Mouse (Mus musculus): ENCODE data around the gene Fkbp4. TPM values are rescaled to one million over a fixed set of nuclear protein-coding genes. Genes with fewer than 3 reads are reported as not detected.

The Fkbp4 gene
- polyA plus RNA-seq (2021; fragmentation: Nextera tagmentation) = 90.8 and 93.8 TPM in 2 replicates
- long read RNA-seq, experiment 1, transcript Fkbp4-201 (10 exons, 2,217 nt) = major isoform, 209 of 238 reads
- long read RNA-seq, experiment 1, partial matches to known transcripts = 26 of 238 reads
- long read RNA-seq, experiment 1, other reads (novel, unspliced or antisense) = 3 of 238 reads
- long read RNA-seq, experiment 2, transcript Fkbp4-201 (10 exons, 2,217 nt) = major isoform, 1,564 of 1,613 reads
- long read RNA-seq, experiment 2, partial matches to known transcripts = 17 of 1,613 reads
- long read RNA-seq, experiment 2, other reads (novel, unspliced or antisense) = 32 of 1,613 reads

DNA sequence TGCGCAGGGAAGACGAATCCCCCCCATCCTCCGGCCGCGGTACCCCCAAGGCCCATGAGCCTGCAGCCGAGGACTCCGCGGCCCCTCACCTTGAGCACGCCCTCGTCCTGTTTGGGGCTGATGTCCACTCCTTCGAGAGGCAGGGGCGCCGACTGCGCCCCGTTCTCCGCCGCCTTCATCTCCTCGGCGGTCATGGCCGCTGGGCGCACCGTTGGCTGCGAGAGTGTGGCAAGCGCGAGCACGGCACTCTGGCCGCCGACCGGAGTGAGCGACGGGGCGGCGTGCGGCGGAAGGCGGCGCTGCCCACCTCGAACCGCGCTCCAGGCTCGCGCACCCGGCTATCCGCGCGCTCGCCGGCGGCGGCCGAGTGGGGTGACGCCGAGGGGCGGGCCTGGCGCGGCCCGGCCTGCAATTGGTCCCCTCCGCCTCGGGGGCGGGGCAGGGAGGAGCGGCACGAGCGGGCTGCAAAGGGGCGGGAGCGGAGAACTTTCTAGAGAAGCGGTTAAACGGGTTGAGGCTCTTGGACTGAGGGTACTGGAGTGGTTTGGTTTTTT lies at the start of gene Fkbp4:
TSS of gene Fkbp4 (minus strand) at position 361 of the 554 bp plus-strand sequence.

DNA sequence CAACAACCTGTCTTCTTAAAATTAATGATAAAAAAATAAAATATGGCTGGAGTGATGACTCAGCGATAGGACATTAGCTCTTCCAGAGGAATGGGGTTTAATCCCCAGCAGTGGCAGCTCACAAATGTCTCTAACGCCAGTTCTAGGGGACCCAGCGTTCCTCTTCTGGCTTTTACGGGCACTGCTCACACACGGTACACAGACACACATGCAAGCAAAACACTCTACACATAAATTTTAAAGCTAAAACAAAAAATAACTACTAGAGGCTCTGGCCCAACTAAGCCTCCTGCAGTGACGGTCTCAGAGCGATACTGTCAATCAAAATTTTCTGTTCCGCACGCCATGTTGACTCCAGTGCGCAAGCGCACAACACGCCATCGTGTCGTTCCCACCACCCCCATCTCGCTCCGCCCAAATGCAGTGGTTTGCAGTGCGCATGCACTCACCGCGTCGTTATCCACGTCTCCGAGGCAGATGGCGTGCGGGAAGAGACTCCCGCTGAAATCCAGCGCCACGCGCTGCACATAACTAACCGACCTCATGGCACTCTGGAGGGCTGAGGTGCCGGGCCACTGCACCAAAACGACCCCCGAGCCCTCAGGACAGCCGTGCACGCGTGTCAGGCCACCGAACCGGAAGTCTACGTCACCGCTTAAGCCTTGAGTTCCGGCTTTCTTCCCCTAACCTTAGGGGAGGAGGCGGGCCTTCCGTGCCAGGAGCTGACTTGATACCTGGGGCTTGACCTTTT lies 14.0 kb downstream of the Fkbp4 start, which contains the start of gene Itfg2:
TSS of gene Itfg2 (minus strand) at position 663 of the 751 bp plus-strand sequence.

DNA sequence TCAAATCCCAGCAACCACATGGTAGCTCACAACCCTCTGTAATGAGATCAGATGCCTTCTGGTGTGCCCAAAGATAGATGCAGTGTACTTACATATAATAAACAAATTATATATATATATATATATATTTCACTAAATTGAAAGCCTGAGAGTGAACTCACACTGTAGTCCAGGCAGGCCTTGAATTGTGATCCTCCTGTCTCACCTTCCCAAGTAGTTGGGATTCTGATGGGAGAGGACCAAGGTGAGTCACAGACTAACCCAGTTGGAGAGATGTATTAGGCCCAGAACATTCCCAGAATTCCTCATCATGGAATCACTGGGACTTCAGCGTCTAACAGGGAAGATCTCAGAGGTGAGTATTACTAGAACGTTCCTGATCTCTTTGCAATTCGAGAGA lies 39.5 kb downstream of the Fkbp4 start, which contains the start of gene Nrip2:
TSS of gene Nrip2 (plus strand) at position 301 of the 400 bp plus-strand sequence.

Other genes starting within 250 kb of the Fkbp4 start
- 0.19 TPM in 1 of 2 replicates, not detected in the other for gene Tead4, start 137.9 kb downstream of the Fkbp4 start, polyA plus RNA-seq (2021; fragmentation: Nextera tagmentation)
- gene Tulp3, start 82.8 kb downstream of the Fkbp4 start, polyA plus RNA-seq (2021; fragmentation: Nextera tagmentation) = 3.0 and 3.3 TPM in 2 replicates
- gene Rhno1, start 75.8 kb downstream of the Fkbp4 start, polyA plus RNA-seq (2021; fragmentation: Nextera tagmentation) = 17.3 and 17.8 TPM in 2 replicates
- 0.25 and 0.28 TPM in 2 replicates for gene Foxm1, start 75.7 kb downstream of the Fkbp4 start, polyA plus RNA-seq (2021; fragmentation: Nextera tagmentation)
- gene Tex52, start 63.2 kb downstream of the Fkbp4 start, polyA plus RNA-seq (2021; fragmentation: Nextera tagmentation) = 2.2 and 2.3 TPM in 2 replicates
- gene Gm44596, start 63.2 kb downstream of the Fkbp4 start, polyA plus RNA-seq (2021; fragmentation: Nextera tagmentation) = not detected in 2 replicates
- gene Nrip2, start 39.4 kb downstream of the Fkbp4 start, polyA plus RNA-seq (2021; fragmentation: Nextera tagmentation) = 12.0 and 12.7 TPM in 2 replicates
- 12.3 and 13.9 TPM in 2 replicates for gene Itfg2, start 13.7 kb downstream of the Fkbp4 start, polyA plus RNA-seq (2021; fragmentation: Nextera tagmentation)
- not detected in 2 replicates for gene Pzp, start 88.0 kb upstream of the Fkbp4 start, polyA plus RNA-seq (2021; fragmentation: Nextera tagmentation)
- 42.6 and 55.8 TPM in 2 replicates for gene A2ml1, start 142.9 kb upstream of the Fkbp4 start, polyA plus RNA-seq (2021; fragmentation: Nextera tagmentation)
- gene Klrb1a, start 184.9 kb upstream of the Fkbp4 start, polyA plus RNA-seq (2021; fragmentation: Nextera tagmentation) = not detected in 2 replicates
- not detected in 2 replicates for gene Clec2h, start 223.7 kb upstream of the Fkbp4 start, polyA plus RNA-seq (2021; fragmentation: Nextera tagmentation)

Measured in layer of hippocampus, adult 6 months (tissue).